Mouse (Mus musculus): ENCODE measurements around the gene Efemp1. TPM values are rescaled to one million over a fixed set of nuclear protein-coding genes. Genes with fewer than 3 reads are reported as not detected.

The Efemp1 gene
- total RNA-seq (2023): not detected

GRCm38 (mm10) chr11:28853102-28853800 lies at the start of gene Efemp1:
TSS of gene Efemp1 (plus strand) at chr11:28853204.

Measured in CD8-positive naive resting alpha-beta T cell, adult 57 days (primary cell).